Mouse (Mus musculus) testis, adult 2 months (tissue): ENCODE measurements around the gene Zfp36. TPM values are rescaled to one million over a fixed set of nuclear protein-coding genes. Genes with fewer than 3 reads are reported as not detected.
"Not testable (repeated sequence)": the region's sequence is repeated elsewhere in the genome, so short reads cannot be mapped to it uniquely, and the experiment has no call there.

Experiments used
- H3K27ac ChIP-seq: fragments of 200-500 bp; 2 replicates; pipeline ENCODE4 v1.5.1; 2012; ENCODE audit warnings: low read depth, low read length; ENCODE audit not compliant: control insufficient read depth, insufficient read depth
- H3K27me3 ChIP-seq: fragments of 200-500 bp; 2 replicates; pipeline ENCODE4 v1.6.1; 2012; ENCODE audit warnings: mild to moderate bottlenecking, low read length, moderate library complexity; ENCODE audit not compliant: control insufficient read depth, insufficient read depth
- H3K36me3 ChIP-seq: fragments of 200-500 bp; 2 replicates; pipeline ENCODE4 v1.6.1; 2012; ENCODE audit warnings: mild to moderate bottlenecking, low read length; ENCODE audit not compliant: control insufficient read depth, insufficient read depth
- H3K4me1 ChIP-seq: fragments of 200-500 bp; 2 replicates; pipeline ENCODE4 v1.6.1; 2012; ENCODE audit warnings: low read length; ENCODE audit not compliant: control insufficient read depth, insufficient read depth
- H3K4me3 ChIP-seq: fragments of 200-500 bp; 2 replicates; pipeline ENCODE4 v1.5.1; 2012; ENCODE audit warnings: low read depth, mild to moderate bottlenecking, low read length, moderate library complexity, mixed read lengths; ENCODE audit not compliant: control insufficient read depth
- CTCF ChIP-seq: fragments of 200-500 bp; IDR thresholded peaks from 2 replicates; pipeline ENCODE4 v1.5.1; 2012; ENCODE audit warnings: low read depth, mild to moderate bottlenecking, inconsistent platforms, low read length, moderate library complexity; ENCODE audit not compliant: control insufficient read depth, insufficient read depth, insufficient replicate concordance
- POLR2A ChIP-seq: fragments of 200-500 bp; IDR thresholded peaks from 2 replicates; pipeline ENCODE4 v1.6.1; 2012; ENCODE audit warnings: low read depth, mild to moderate bottlenecking, inconsistent platforms, low read length, moderate library complexity; ENCODE audit not compliant: control insufficient read depth
- polyA plus RNA-seq: library from polyadenylated mRNA; depleted of rRNA; stranded (reverse); fragments of >200 nt; gene quantifications from 2 replicates; pipeline ENCODE4 v1.2.3, GENCODE M21; 2012

Gene Zfp36
- polyA plus RNA-seq, 1 experiment, result 3.8 TPM

DNA sequence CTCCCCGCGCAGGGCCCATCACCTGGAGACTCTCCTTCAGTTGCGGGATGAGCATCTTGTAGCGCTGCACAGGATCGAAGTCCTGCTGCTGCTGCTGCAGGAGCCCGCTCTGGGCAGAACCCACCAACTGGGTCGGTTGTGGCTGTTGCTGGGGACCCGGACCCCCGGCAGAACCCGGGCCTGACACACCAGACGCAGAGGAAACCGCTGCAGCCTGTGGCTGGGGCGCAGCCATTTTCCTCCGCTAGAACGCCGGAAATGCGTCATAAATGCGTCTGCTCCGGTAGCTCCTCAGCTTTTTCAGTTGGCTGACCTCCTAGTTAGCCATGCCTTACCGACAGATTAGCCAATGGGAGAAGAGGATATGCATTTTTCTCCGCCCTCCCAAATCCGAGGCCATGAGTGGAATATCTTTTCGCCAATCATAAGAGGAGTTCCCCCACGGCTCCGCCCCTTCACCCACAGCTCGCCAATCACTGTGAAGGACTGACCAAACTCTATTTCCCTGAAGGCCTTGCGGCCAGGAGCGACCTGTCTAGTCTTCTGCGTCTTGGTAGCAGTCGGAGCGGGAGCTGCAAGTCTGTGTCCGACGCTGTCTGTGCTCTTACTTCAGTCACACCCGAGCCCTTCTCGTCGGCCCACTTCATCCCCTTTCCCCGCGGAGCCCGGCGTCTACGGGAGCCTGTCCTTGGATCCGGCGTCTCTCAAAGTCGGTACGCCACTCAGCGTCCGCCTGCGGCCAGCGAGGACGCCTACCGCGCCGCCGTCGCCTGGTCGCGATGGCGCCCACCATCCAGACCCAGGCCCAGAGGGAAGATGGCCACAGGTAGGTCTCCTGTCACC lies 12.6 kb upstream of the Zfp36 start, which contains the start of the genes Med29 and Paf1:
Gene Med29 (minus strand): TSS at position 280 of the 843 bp plus-strand sequence.
Gene Paf1 (plus strand): TSS at position 523 of the 843 bp plus-strand sequence.
- no peaks in the 10 kb centered on the region for H3K36me3 ChIP-seq
- TF ChIP-seq POLR2A (peak; percentile 99), CTCF (peak; percentile 16; the same call in 1 of the 2 replicates)
- peak within 1 kb of the TSS; percentile 95 for H3K4me3 ChIP-seq
- no peaks in the 10 kb centered on the region for H3K27me3 ChIP-seq
- H3K27ac ChIP-seq, result peak within 1 kb of the TSS; percentile 79
- H3K4me1 ChIP-seq, result peaks cover 6% of the 10 kb centered on the region

DNA sequence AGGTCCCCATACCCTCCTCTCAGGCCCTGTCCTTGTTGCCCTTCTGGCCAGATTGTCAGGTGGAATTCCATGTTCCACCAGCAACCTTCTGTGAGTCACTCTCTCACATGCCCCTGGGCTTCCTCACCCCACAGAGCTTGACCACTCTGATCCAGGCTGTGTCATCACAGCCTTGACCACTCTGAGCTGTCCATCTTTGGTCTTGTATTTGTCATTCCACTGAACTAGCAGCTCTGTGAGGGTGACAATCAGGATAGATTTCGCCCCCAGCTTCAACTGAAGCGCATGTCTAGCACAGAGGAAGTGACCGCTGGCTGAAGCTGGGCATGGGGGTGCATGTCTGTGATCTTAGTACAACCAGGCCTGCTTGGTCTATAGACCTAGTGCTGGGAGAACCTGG lies 10.3 kb upstream of the Zfp36 start:
- Histone ChIP-seq H3K36me3 (no peaks in the 10 kb centered on the region), H3K27me3 (no peaks in the 10 kb centered on the region)

DNA sequence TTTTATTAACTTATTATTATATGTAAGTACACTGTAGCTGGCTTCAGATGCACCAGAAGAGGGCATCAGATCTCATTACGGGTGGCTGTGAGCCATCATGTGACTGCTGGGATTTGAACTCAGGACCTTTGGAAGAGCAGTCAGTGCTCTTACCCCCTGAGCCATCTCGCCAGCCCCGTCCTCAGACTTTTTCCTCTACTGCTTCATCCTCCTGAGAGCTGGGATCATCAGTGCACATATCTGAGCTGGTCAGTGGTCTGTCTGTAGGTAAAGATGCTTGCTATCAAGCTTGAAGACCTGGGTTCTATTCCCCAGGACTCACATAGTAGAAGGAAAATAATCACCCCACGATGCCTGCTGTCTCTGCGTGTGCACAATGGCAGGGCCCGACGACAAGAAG lies 7.3 kb upstream of the Zfp36 start:
- not testable (repeated sequence) for H3K4me3 ChIP-seq, H3K27ac ChIP-seq, H3K36me3 ChIP-seq, H3K27me3 ChIP-seq
- H3K4me1 ChIP-seq, result peaks cover 12% of the 10 kb centered on the region

More for the DNA sequence above, 10.3 kb upstream of the Zfp36 start:
- no peak overlapping the region for H3K4me3 ChIP-seq
- peaks cover 6% of the 10 kb centered on the region for H3K4me1 ChIP-seq
- TF ChIP-seq POLR2A (no peak), CTCF (no peak)
- H3K27ac ChIP-seq, result no peak overlapping the region

DNA sequence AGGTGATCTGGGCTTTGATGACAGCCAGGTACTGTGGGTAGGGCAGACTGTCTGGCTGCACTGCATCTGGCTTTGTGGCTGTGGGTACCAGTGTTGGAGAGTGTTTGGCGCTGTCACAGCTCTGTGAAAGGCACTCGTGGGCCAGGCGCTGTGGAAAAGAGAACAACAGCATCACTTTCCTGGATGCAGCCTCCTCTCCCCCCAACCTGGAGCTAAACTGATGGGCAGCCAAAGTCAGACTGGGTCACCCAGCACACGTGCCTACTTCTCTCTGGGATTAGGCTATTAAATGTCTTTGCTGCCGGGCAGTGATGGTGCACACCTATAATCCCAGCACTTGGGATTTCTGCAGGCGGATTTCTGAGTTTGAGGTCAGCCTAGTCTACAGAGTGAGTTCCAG lies 6.8 kb upstream of the Zfp36 start:
- not testable (repeated sequence) for H3K4me3 ChIP-seq, H3K27me3 ChIP-seq, H3K27ac ChIP-seq, H3K36me3 ChIP-seq
- peaks cover 16% of the 10 kb centered on the region for H3K4me1 ChIP-seq

DNA sequence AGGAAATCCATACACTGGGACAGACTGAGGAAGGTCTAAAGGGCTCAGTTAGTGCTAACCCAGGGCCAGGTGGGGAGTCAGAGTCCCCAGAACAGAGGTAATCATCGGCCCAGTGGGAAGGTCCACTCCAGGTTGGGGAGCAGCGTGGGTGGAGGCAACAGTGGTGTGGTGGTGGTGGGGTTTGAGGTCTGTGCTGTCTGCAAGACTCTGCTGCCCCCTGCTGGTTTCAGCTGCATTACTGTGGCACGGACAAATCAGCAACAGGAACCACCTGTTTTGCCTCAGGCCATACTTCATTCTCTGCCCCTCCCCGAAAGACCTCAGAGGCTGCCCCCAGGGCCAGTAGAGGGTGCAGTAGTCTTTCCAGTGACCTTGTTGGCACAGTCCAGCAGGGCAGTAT lies 6.4 kb upstream of the Zfp36 start:
- H3K4me1 ChIP-seq, result peaks cover 18% of the 10 kb centered on the region
- no peak overlapping the region for H3K27ac ChIP-seq
- no peaks in the 10 kb centered on the region for H3K27me3 ChIP-seq
- H3K36me3 ChIP-seq, result no peaks in the 10 kb centered on the region
- H3K4me3 ChIP-seq, result no peak overlapping the region
- TF ChIP-seq POLR2A (no peak), CTCF (peak; percentile 78; the same call in 1 of the 2 replicates)

DNA sequence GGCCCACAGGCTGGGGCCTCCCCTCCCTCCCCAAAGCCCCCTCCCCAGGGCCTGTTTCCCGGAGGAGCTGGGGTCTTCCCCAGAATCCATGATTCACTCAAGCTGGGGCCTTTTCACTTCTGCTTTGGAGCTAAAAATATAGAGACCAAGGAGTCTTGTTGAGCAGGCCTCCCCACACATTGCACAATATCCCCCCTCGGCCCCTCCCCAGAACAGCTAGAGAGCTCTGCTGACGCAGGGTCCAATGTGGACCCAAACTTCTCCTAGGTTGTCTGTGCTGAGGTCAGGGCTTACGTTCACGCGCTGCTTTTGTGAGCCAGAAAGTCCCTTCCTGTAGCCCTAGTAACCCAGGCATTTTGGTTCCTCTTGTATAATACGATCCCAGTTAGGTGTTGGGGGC lies 6.0 kb upstream of the Zfp36 start:
- Histone ChIP-seq H3K27me3 (no peaks in the 10 kb centered on the region), H3K27ac (no peak overlapping the region), H3K4me1 (peaks cover 22% of the 10 kb centered on the region), H3K36me3 (no peaks in the 10 kb centered on the region), H3K4me3 (no peak overlapping the region)
- TF ChIP-seq CTCF, result no peak
- no peak for TF ChIP-seq POLR2A

DNA sequence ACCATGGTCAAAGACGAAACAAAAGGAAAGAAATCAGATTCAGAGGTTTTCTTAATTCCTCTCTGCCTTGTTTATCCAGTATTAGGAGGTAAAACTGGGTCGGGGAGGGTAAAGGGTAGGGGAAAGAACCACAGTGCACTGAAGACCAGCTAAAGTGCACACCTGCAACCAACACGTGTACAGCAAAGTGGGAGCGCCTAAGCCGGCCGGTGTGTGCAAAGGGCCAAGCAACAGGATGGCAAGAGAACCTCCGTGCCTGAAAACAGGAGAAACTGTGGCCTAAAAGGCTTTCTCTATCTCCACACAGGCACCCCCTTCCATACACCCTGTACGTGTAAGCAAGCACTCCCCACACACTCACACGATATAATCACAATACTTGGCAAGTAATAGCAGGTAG lies 5.1 kb upstream of the Zfp36 start:
- TF ChIP-seq POLR2A (no peak), CTCF (no peak)
- Histone ChIP-seq H3K36me3 (no peaks in the 10 kb centered on the region), H3K4me3 (no peak overlapping the region), H3K27ac (no peak overlapping the region), H3K4me1 (peaks cover 30% of the 10 kb centered on the region), H3K27me3 (no peaks in the 10 kb centered on the region)
